Mouse (Mus musculus): ENCODE data around the gene Hspa5.
A peak's percentile ranks its signal among the peaks of the same experiment; 100 is the strongest.
"Not testable (repeated sequence)": the region's sequence is repeated elsewhere in the genome, so short reads cannot be mapped to it uniquely, and the experiment has no call there.

Gene Hspa5

GRCm38 (mm10) chr2:34770951-34771350, 819 bp upstream of the Hspa5 start:
- no peak for DNase-seq (ENCODE audit: low read depth, low spot score)

- peak; percentile 66 for DNase-seq (ENCODE audit: low read depth, low spot score)
Measured at GRCm38 (mm10) chr2:34772252-34773235, 774 bp downstream of the Hspa5 start.

GRCm38 (mm10) chr2:34773673-34774072, 1.9 kb downstream of the Hspa5 start:
- DNase-seq (ENCODE audit: low read depth, low spot score): no peak

GRCm38 (mm10) chr2:34774493-34774892, 2.7 kb downstream of the Hspa5 start:
- no peak for DNase-seq (ENCODE audit: low read depth, low spot score)

GRCm38 (mm10) chr2:34777237-34777868, 5.6 kb downstream of the Hspa5 start:
- DNase-seq (ENCODE audit: low read depth, low spot score): no peak

- no peak for DNase-seq (ENCODE audit: low read depth, low spot score)
Measured at GRCm38 (mm10) chr2:34783064-34784020, 11.6 kb downstream of the Hspa5 start.

- peak; percentile 61 for DNase-seq (ENCODE audit: low read depth, low spot score)
Measured at GRCm38 (mm10) chr2:34784085-34784484, 12.3 kb downstream of the Hspa5 start.

GRCm38 (mm10) chr2:34790282-34790681, 18.5 kb downstream of the Hspa5 start:
- no peak for DNase-seq (ENCODE audit: low read depth, low spot score)

GRCm38 (mm10) chr2:34792543-34792942, 20.8 kb downstream of the Hspa5 start:
- DNase-seq (ENCODE audit: low read depth, low spot score): not testable (repeated sequence)

GRCm38 (mm10) chr2:34794511-34794910, 22.7 kb downstream of the Hspa5 start:
- no peak for DNase-seq (ENCODE audit: low read depth, low spot score)

GRCm38 (mm10) chr2:34795426-34795825, 23.7 kb downstream of the Hspa5 start:
- DNase-seq (ENCODE audit: low read depth, low spot score): no peak

GRCm38 (mm10) chr2:34799357-34800256, 27.8 kb downstream of the Hspa5 start, which contains the start of gene Rabepk:
Gene Rabepk (minus strand): TSS chr2:34799912.
- peak; percentile 83 for DNase-seq (ENCODE audit: low read depth, low spot score)

- DNase-seq (ENCODE audit: low read depth, low spot score): no peak
Measured at GRCm38 (mm10) chr2:34800371-34800770, 28.6 kb downstream of the Hspa5 start.

- DNase-seq (ENCODE audit: low read depth, low spot score): peak; percentile 99
Measured at GRCm38 (mm10) chr2:34801516-34802482, 30.0 kb downstream of the Hspa5 start.

GRCm38 (mm10) chr2:34802565-34803245, 30.9 kb downstream of the Hspa5 start:
- DNase-seq (ENCODE audit: low read depth, low spot score): not testable (repeated sequence)

- no peak for DNase-seq (ENCODE audit: low read depth, low spot score)
Measured at GRCm38 (mm10) chr2:34803746-34804145, 32.0 kb downstream of the Hspa5 start.

- no peak for DNase-seq (ENCODE audit: low read depth, low spot score)
Measured at GRCm38 (mm10) chr2:34804172-34804571, 32.4 kb downstream of the Hspa5 start.

- DNase-seq (ENCODE audit: low read depth, low spot score): no peak
Measured at GRCm38 (mm10) chr2:34804815-34805214, 33.0 kb downstream of the Hspa5 start.

Measured in mesoderm, embryonic 11.5 days (tissue).